Mouse (Mus musculus) stomach, postnatal 0 days (tissue): ENCODE measurements around the gene Pigu. TPM values are rescaled to one million over a fixed set of nuclear protein-coding genes. Genes with fewer than 3 reads are reported as not detected.

ENCODE experiments used
- ATAC-seq: fragments of 200-750 bp; cut with Nextera tagmentation; 2 replicates; pipeline ENCODE4 v1.8.0; 2017; ENCODE audit not compliant: low FRiP score, low TSS enrichment
- DNase-seq: peaks from one replicate; pipeline ENCODE4 v3.0.0-alpha.2; 2016; ENCODE audit warnings: low spot score
- H3K27ac ChIP-seq: fragments of 300-500 bp; sonication (generic); replicated peaks from 2 replicates; pipeline ENCODE4 v1.5.1; 2014; ENCODE audit warnings: mild to moderate bottlenecking, control low read depth
- H3K27me3 ChIP-seq: fragments of 300-500 bp; sonication (generic); 2 replicates; pipeline ENCODE4 v1.6.1; 2014; ENCODE audit warnings: low read length; ENCODE audit not compliant: control insufficient read depth, insufficient read depth
- H3K36me3 ChIP-seq: fragments of 300-500 bp; sonication (generic); 2 replicates; pipeline ENCODE4 v1.6.1; 2014; ENCODE audit warnings: low read length, mixed read lengths; ENCODE audit not compliant: control insufficient read depth, insufficient read depth
- H3K4me1 ChIP-seq: fragments of 300-500 bp; sonication (generic); replicated peaks from 2 replicates; pipeline ENCODE4 v1.6.1; 2014; ENCODE audit warnings: antibody characterized with exemption; ENCODE audit not compliant: control insufficient read depth, insufficient read depth
- H3K4me2 ChIP-seq: fragments of 300-500 bp; sonication (generic); replicated peaks from 2 replicates; pipeline ENCODE4 v1.6.1; 2014; ENCODE audit warnings: low read depth, mild to moderate bottlenecking, control low read depth, moderate library complexity
- H3K4me3 ChIP-seq: fragments of 300-500 bp; sonication (generic); 2 replicates; pipeline ENCODE4 v1.5.1; 2014; ENCODE audit warnings: low read depth, low read length, control low read depth
- H3K9ac ChIP-seq: fragments of 300-500 bp; sonication (generic); 2 replicates; pipeline ENCODE4 v1.6.1; 2014; ENCODE audit warnings: mild to moderate bottlenecking, low read length, control low read depth, mixed read lengths
- H3K9me3 ChIP-seq: fragments of 300-500 bp; sonication (generic); 2 replicates; pipeline ENCODE4 v1.6.1; 2016; ENCODE audit warnings: low read length; ENCODE audit not compliant: control insufficient read depth
- CTCF ChIP-seq: IDR thresholded peaks from 2 replicates; pipeline ENCODE4 v1.5.1; 2016; ENCODE audit warnings: antibody characterized with exemption, low read depth, mild to moderate bottlenecking, moderate library complexity
- EP300 ChIP-seq: optimal IDR thresholded peaks from 2 replicates; pipeline ENCODE3; 2016; ENCODE audit warnings: antibody characterized with exemption
- WGBS: fragments of 180-500 bp; shearing (Covaris S2); extraction: QIAGEN DNeasy Blood & Tissue Kit; methylation state at CpG from one replicate; pipeline ENCODE4 v1.1.7; 2014; 5-methylcytosine and 5-hydroxymethylcytosine counted together
- polyA plus RNA-seq: library from polyadenylated mRNA; unstranded; fragments of >200 nt; fragmentation: Nextera tagmentation; extraction: Ambion mirVana; gene quantifications from 2 replicates; pipeline ENCODE4 v1.2.1, GENCODE M21; 2015

Gene Pigu
- polyA plus RNA-seq, 1 experiment from 2014 or later = 36.1 TPM

GRCm38 (mm10) chr2:155333421-155333820 is 23.8 kb downstream of the Pigu start:
- no peaks in the 10 kb centered on the region for H3K9me3 ChIP-seq
- H3K4me1 ChIP-seq = no peaks in the 10 kb centered on the region
- no peak for TF ChIP-seq CTCF
- no peak for TF ChIP-seq EP300
- no peak overlapping the region for H3K9ac ChIP-seq
- WGBS = 86% methylated on average over 1 of the region's 1 CpGs
- no peak overlapping the region for H3K27ac ChIP-seq
- no peak overlapping the region for H3K4me3 ChIP-seq
- DNase-seq = no peak
- no peak for ATAC-seq
- H3K36me3 ChIP-seq = no peaks in the 10 kb centered on the region; the same call in 1 of the 2 replicates
- no peaks in the 10 kb centered on the region for H3K27me3 ChIP-seq
- H3K4me2 ChIP-seq = no peak overlapping the region

- 53% methylated on average over 4 of the region's 4 CpGs for WGBS
- peak; percentile 70 for DNase-seq
- H3K9ac ChIP-seq = no peak overlapping the region
- no peaks in the 10 kb centered on the region for H3K4me1 ChIP-seq
- H3K9me3 ChIP-seq = no peaks in the 10 kb centered on the region
- peaks cover 5% of the 10 kb centered on the region; the same call in 1 of the 2 replicates for H3K36me3 ChIP-seq
- H3K27ac ChIP-seq = peak overlapping the region; percentile 69
- no peak overlapping the region for H3K4me2 ChIP-seq
- TF ChIP-seq CTCF (no peak), EP300 (no peak)
- H3K4me3 ChIP-seq = no peak overlapping the region
- ATAC-seq = peak; percentile 96
- H3K27me3 ChIP-seq = no peaks in the 10 kb centered on the region
These were observed 25.9 kb downstream of the Pigu start for GRCm38 (mm10) chr2:155331351-155331750.

GRCm38 (mm10) chr2:155330811-155331210 is 26.4 kb downstream of the Pigu start:
- WGBS = 69% methylated on average over 4 of the region's 4 CpGs
- Histone ChIP-seq H3K4me2 (no peak overlapping the region), H3K9ac (no peak overlapping the region), H3K27ac (peak overlapping the region; percentile 69), H3K4me3 (no peak overlapping the region), H3K4me1 (no peaks in the 10 kb centered on the region), H3K27me3 (no peaks in the 10 kb centered on the region), H3K36me3 (peaks cover 8% of the 10 kb centered on the region; the same call in 1 of the 2 replicates), H3K9me3 (no peaks in the 10 kb centered on the region)
- ATAC-seq (peak; percentile 45; the same call in 1 of the 2 replicates), DNase-seq (no peak)
- TF ChIP-seq EP300 (no peak), CTCF (no peak)

GRCm38 (mm10) chr2:155329707-155330106 is 27.5 kb downstream of the Pigu start:
- TF ChIP-seq CTCF (no peak), EP300 (no peak)
- peaks cover 9% of the 10 kb centered on the region; the same call in 1 of the 2 replicates for H3K36me3 ChIP-seq
- no peak overlapping the region for H3K9ac ChIP-seq
- H3K4me3 ChIP-seq = no peak overlapping the region
- ATAC-seq = no peak
- no peak overlapping the region for H3K4me2 ChIP-seq
- no peaks in the 10 kb centered on the region for H3K27me3 ChIP-seq
- no peak overlapping the region for H3K27ac ChIP-seq
- H3K9me3 ChIP-seq = no peaks in the 10 kb centered on the region
- 87% methylated on average over 2 of the region's 2 CpGs for WGBS
- H3K4me1 ChIP-seq = no peaks in the 10 kb centered on the region
- no peak for DNase-seq

- ATAC-seq = no peak
These were observed 28.3 kb downstream of the Pigu start for GRCm38 (mm10) chr2:155328906-155329305.

GRCm38 (mm10) chr2:155327906-155328305 is 29.3 kb downstream of the Pigu start:
- Histone ChIP-seq H3K9me3 (no peaks in the 10 kb centered on the region), H3K36me3 (peaks cover 9% of the 10 kb centered on the region; the same call in 1 of the 2 replicates), H3K4me1 (no peaks in the 10 kb centered on the region), H3K27ac (no peak overlapping the region), H3K4me2 (no peak overlapping the region), H3K27me3 (no peaks in the 10 kb centered on the region), H3K9ac (no peak overlapping the region), H3K4me3 (no peak overlapping the region)
- DNase-seq = no peak
- ATAC-seq = no peak
- WGBS = 86% methylated on average over 5 of the region's 5 CpGs
- TF ChIP-seq CTCF = no peak
- TF ChIP-seq EP300 = no peak

More at GRCm38 (mm10) chr2:155328906-155329305, 28.3 kb downstream of the Pigu start:
- H3K27ac ChIP-seq = no peak overlapping the region
- H3K4me3 ChIP-seq = no peak overlapping the region
- H3K36me3 ChIP-seq = peaks cover 9% of the 10 kb centered on the region; the same call in 1 of the 2 replicates
- no peaks in the 10 kb centered on the region for H3K27me3 ChIP-seq
- no peak overlapping the region for H3K4me2 ChIP-seq
- TF ChIP-seq CTCF (no peak), EP300 (no peak)
- DNase-seq = no peak
- no peak overlapping the region for H3K9ac ChIP-seq
- H3K4me1 ChIP-seq = no peaks in the 10 kb centered on the region
- H3K9me3 ChIP-seq = no peaks in the 10 kb centered on the region
